Mouse (Mus musculus): ENCODE measurements around the gene Mtor. TPM values are rescaled to one million over a fixed set of nuclear protein-coding genes. Genes with fewer than 3 reads are reported as not detected.

The Mtor gene
- 10 to 100 TPM; 54.6 to 58.8 TPM for total RNA-seq (2023)

DNA sequence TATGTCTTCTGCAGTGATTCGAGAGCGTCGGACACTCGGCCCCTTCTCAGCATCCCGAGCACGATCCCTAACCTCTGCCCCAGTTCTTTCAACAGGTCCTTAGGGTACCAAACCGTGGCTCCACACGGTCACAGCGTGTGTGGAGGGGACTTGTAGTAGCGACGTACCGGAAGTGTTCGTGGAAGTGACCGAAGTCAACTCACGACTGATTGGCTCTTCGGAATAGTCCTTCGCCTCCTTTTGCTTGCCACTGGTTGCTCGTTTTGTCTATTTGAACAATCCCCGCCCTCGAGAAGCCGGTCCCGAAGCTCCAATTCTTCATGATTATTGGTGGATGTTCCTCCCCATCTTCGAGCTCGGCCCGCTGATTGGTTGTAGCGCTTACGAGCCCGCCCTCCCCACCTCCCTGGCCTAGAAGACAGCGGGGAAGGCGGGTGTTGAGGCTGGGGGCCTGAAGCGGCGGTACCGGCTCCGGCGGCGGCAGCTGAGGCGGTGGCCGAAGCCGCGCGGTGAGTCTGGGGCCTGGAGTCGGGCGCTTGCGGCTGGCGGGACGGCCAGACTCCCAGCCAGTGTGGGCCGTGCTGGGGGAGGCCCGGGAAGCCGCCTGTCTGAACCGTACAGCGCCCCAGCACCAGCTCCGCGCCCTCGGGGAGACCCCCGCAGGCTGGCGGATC, at the start of gene Mtor:
Gene Mtor, plus strand, starts transcription at position 433 of the 674 bp plus-strand sequence.

DNA sequence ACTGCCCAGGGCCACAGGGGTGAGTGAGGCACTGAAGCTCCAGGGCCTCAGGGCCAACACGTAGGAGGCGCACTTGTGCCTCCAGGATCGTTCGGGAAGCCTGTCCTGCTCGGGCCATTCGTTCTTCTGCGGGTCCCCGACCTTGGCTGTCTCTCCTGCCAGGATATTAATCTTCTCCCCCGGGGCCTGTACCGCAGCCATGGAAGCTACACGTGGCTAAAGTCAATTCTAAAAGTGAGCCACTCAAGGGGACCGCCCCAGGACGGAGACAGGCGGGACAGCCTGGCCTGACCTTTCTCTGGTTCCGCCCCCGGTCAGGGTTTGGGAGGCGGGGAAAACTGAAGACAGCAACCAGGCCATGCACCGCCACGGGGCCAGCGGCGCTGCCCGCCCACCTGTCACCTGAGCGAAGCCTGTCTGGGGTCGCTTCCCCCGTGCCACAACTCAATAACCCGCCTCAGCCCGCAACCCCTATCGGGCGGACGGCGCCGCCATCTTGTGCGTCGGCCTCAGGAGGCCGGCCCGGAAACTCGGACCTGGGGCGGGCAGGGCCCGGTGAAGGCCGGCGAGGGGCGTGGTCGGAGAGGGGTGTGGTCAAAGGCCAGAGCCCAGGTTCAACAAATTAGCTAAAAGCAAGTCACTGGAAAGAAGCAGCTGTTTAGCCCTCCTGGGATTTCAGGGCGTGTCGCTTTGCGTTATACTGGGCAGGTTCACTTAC, 4.0 kb upstream of the Mtor start, which contains the start of gene Ubiad1:
Gene Ubiad1, minus strand, starts transcription at position 522 of the 718 bp plus-strand sequence.

DNA sequence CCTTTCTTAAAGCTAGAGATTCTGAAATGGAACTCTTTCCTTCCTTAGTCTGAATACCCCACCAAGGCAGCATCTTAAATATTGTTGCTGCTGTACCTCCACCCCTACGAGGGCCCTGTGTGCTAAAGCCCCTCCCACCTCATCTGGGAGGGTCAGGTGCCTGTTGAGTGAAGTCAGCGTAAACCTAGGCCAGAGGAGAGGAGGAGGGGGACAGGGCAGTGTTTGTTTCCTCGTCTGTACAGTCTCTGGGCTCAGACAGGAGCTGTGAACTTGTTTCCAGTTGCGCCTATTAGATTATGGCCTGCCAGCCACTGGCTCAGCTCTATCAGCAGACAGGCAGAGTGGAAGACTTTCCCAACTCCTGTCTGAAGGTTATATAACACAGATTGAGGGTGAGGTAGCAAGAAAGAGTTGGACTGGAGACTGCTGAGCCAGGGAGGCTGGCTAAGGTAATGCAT, 52.0 kb downstream of the Mtor start, which contains the start of gene Angptl7:
Gene Angptl7, minus strand, starts transcription at position 51 of the 458 bp plus-strand sequence.

DNA sequence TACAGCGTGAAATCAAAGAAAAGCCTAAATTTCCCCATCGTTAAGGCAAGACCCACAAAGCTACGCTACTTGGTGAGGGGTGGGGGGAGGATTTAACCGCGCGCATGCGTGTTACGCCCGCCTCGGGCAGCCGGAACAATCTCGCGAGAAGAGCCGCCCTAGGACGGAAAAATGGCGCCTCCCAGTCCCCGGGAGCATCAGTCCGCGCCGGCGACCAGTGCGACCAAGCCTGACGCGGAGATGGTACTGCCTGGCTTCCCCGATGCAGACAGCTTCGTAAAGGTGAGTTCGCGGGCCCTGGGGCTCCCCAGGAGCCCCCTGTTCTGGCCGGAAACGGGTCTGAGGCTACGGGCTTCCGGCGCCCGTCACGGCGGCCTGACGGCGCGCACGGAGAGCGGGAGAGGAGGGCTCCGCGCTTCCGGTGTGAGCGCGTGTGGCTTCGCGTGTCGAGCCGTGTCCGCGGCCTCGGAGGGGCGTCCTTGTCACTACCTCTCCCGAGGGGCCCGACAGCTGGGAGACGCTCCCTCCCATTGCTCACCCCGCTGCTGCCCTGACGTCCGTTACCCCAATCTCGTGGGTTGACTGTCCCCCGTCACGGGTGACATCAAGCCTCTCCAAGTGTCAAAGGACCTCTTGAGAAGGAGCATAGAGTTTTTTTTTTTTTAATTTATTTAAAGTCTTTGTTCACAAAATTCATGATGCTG, 110.0 kb downstream of the Mtor start, which contains the start of gene Exosc10:
Gene Exosc10, plus strand, starts transcription at position 133 of the 704 bp plus-strand sequence.

DNA sequence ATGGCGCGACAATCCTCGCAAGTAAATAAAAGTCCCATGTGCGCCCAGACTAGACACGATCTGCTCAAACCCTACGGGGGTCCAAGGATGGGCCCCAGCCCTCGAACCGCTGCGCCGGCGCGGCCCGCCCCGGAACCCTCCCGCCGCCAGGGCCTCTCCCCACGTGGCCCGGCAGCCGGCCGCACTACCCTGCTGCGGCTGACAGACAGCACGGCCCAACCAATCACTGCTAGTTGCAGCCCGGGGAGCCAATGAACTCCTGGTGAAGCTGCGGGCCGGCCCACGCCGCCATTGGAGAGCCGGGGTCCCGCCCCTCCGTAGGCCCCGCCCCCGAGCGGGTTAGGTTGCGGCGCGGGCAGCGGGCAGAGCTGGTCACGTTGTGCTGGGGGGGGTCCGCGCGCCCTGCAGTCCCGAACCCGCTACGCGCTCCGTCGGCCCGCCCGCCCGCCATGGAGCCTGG, 142.8 kb downstream of the Mtor start, which contains the start of gene Srm:
Gene Srm, plus strand, starts transcription at position 333 of the 460 bp plus-strand sequence.

DNA sequence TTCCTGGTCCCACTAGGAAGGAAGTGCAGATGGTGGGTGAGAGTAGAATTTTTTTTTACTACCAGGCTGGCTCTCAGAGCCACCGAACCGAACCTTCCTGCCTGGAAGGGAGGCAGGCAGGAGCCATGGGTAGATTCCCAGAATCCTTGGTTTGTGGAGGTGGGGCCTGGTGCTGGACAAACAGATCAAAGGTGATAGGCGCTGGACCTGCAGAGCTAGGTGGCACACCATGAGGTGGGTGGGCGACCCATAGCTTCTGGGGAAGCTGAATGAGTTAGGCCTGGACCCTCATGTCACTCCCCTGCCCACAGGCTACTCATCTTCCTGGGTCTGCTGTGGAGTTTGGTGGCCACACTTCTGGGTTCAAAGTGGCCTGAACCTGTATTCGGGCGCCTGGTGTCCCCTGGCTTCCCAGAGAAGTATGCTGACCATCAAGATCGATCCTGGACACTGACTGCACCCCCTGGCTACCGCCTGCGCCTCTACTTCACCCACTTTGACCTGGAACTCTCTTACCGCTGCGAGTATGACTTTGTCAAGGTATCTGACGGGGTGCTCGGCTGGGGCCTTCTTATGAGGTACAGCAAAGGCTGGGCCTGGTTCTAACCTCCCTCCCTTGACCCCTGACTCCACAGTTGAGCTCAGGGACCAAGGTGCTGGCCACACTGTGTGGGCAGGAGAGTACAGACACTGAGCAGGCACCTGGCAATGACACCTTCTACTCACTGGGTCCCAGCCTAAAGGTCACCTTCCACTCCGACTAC, 154.1 kb downstream of the Mtor start, which contains the start of gene Masp2:
Gene Masp2, plus strand, starts transcription at position 198 of the 764 bp plus-strand sequence.

Other genes starting within 250 kb of the Mtor start
- not detected for gene Disp3, start 160.6 kb upstream of the Mtor start, total RNA-seq (2023)
- gene Ubiad1, start 3.8 kb upstream of the Mtor start, total RNA-seq (2023) = 10 to 100 TPM; 10.4 to 11.6 TPM
- not detected for gene Angptl7, start 51.8 kb downstream of the Mtor start, total RNA-seq (2023)
- gene Exosc10, start 109.8 kb downstream of the Mtor start, total RNA-seq (2023) = 100 to 1,000 TPM; 101 to 104 TPM
- 10 to 100 TPM; 29.3 to 32.6 TPM for gene Srm, start 142.9 kb downstream of the Mtor start, total RNA-seq (2023)
- 1 to 10 TPM in 1 of 2 experiments, under 1 TPM in 1; 0.33 to 1.3 TPM for gene Masp2, start 153.9 kb downstream of the Mtor start, total RNA-seq (2023)
- 100 to 1,000 TPM; 387 to 408 TPM for gene Tardbp, start 178.4 kb downstream of the Mtor start, total RNA-seq (2023)
- not detected for gene Gm572, start 194.7 kb downstream of the Mtor start, total RNA-seq (2023)

All from B cell, adult 67 days (primary cell).